Mouse (Mus musculus): Measurements from ENCODE around the gene Tarbp1. TPM values are rescaled to one million over a fixed set of nuclear protein-coding genes. Genes with fewer than 3 reads are reported as not detected.
"Not testable (repeated sequence)": the region's sequence is repeated elsewhere in the genome, so short reads cannot be mapped to it uniquely, and the experiment has no call there.

The Tarbp1 gene
- polyA plus RNA-seq, 1 experiment from 2014 or later: 3.6 TPM

DNA sequence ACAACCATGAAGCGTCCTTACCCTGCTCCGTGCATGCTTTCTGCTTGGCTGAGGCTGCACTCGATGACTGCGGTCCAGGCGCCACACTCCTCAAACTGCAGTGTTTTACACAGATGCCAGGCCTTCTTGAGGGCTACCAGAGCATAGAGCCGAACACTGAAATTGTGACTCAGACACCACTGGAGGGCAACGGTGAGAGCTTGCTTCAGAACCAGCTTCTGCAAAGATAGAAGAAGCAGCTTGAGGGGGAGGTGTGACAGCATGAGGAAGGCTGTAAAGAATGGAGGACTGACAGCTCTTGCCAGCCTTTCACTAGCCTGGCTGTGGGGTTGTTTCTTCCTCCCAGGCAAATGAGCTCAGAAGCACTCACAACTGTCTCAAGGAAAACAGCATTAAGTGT is 41.0 kb downstream of the Tarbp1 start:
- Histone ChIP-seq H3K9ac (no peak overlapping the region), H3K9me3 (replicated peaks) (no peaks in the 10 kb centered on the region), H3K4me3 (replicated peaks) (no peak overlapping the region), H3K4me2 (no peak overlapping the region), H3K27ac (no peak overlapping the region), H3K27me3 (no peaks in the 10 kb centered on the region), H3K4me1 (no peaks in the 10 kb centered on the region), H3K36me3 (peaks cover 92% of the 10 kb centered on the region)
- 83% methylated on average over 7 of the region's 7 CpGs for WGBS
- no peak for ATAC-seq (replicated peaks; ENCODE audit: low FRiP score)

DNA sequence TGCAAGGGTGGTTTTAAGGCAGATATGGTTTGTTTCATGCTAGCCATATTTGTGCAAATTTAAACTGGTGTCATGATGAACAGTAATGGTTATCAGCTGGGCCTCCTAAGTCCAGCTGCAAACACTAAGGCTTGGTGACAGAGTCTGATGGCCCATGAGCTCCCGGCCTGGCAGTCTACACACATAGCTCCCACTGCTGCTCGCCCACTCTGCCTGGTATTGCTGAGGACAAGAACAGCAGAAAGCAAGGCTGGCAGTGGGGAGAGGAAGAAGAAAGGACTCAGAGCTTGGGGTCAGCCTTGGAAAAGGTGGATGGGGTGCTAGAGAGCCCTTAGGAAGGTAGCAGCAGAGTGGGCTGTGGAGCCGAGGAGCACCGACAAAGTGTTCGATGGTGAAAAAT is 45.2 kb downstream of the Tarbp1 start:
- Histone ChIP-seq H3K4me2 (no peak overlapping the region), H3K4me1 (no peaks in the 10 kb centered on the region), H3K9me3 (replicated peaks) (no peaks in the 10 kb centered on the region), H3K4me3 (replicated peaks) (no peak overlapping the region), H3K27me3 (no peaks in the 10 kb centered on the region), H3K27ac (no peak overlapping the region), H3K36me3 (peaks cover 92% of the 10 kb centered on the region), H3K9ac (no peak overlapping the region)
- no peak for ATAC-seq (replicated peaks; ENCODE audit: low FRiP score)
- 94% methylated on average over 5 of the region's 5 CpGs for WGBS

DNA sequence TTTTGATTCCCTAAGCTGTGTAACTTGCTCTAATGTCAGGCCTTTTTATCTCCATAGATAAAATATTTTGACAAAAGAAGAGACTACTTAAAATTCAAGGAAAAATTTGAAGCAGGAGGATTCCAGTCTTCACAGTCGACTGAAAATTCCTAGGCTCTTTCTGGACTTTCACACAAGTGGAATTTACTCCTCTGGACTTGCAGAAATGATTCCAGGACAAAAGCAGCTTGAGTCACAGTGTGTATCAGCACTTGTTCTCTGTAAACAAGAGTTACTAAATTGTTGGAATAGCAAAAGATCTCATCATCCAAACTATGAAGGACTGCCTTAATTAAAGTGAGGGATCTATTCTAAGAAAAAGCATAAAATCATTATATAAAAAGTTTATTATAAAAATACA is 49.9 kb downstream of the Tarbp1 start:
- Histone ChIP-seq H3K27ac (no peak overlapping the region), H3K4me3 (replicated peaks) (no peak overlapping the region), H3K4me1 (peaks cover 12% of the 10 kb centered on the region), H3K9me3 (replicated peaks) (no peaks in the 10 kb centered on the region), H3K4me2 (no peak overlapping the region), H3K9ac (no peak overlapping the region), H3K36me3 (peaks cover 54% of the 10 kb centered on the region), H3K27me3 (no peaks in the 10 kb centered on the region)
- WGBS: 83% methylated on average over 1 of the region's 1 CpGs
- no peak for ATAC-seq (replicated peaks; ENCODE audit: low FRiP score)

DNA sequence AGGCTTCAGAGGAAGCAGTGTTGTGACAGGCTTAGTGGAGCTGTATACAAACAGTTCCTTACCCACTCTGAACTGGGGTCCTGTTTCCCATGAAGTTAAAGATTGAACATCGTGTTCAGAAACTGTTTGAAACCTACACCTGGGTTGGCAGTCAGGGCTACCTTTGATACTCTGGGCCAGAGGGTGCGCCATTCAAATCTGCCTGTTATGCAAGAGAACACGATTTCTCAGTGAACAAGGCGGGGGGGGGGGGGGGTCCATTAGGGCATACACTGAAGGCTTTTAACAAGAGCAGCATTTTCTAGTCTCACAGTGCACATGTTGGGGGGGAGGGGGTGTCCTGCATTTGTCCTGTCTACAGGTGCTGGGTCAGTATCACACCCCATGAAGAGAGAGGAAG is 50.7 kb downstream of the Tarbp1 start:
- Histone ChIP-seq H3K4me1 (peaks cover 12% of the 10 kb centered on the region), H3K9me3 (replicated peaks) (no peaks in the 10 kb centered on the region), H3K36me3 (peaks cover 46% of the 10 kb centered on the region), H3K4me2 (no peak overlapping the region), H3K27ac (no peak overlapping the region), H3K27me3 (no peaks in the 10 kb centered on the region), H3K9ac (no peak overlapping the region), H3K4me3 (replicated peaks) (no peak overlapping the region)
- ATAC-seq (replicated peaks; ENCODE audit: low FRiP score): no peak
- WGBS: 83% methylated on average over 4 of the region's 4 CpGs

DNA sequence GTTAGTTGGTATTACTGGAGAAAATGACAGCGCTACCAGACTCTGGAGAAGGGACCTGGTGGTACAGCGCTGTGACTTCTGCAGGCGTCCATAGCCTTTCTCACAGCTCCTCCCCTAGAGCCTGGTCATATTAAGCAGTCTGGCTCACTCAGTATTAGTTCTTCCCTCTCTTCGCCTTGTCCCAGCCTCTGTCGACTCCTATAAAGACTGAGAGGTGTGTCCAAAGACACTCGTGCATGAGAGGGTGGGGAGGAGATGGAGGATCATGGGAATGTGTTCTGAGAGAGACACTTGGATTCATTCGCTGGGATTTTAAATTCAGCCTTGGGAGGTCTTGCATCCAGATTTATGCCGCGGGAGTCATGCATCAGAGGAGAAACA is 52.0 kb downstream of the Tarbp1 start:
- WGBS: 6% methylated on average over 9 of the region's 9 CpGs
- Histone ChIP-seq H3K4me1 (peaks cover 12% of the 10 kb centered on the region), H3K9ac (peak overlapping the region; percentile 90), H3K9me3 (replicated peaks) (no peaks in the 10 kb centered on the region), H3K27me3 (no peaks in the 10 kb centered on the region), H3K36me3 (peaks cover 34% of the 10 kb centered on the region), H3K4me3 (replicated peaks) (peak overlapping the region; percentile 90), H3K27ac (peak overlapping the region; percentile 85), H3K4me2 (peak overlapping the region; percentile 78)
- ATAC-seq (replicated peaks; ENCODE audit: low FRiP score): peak; percentile 61

DNA sequence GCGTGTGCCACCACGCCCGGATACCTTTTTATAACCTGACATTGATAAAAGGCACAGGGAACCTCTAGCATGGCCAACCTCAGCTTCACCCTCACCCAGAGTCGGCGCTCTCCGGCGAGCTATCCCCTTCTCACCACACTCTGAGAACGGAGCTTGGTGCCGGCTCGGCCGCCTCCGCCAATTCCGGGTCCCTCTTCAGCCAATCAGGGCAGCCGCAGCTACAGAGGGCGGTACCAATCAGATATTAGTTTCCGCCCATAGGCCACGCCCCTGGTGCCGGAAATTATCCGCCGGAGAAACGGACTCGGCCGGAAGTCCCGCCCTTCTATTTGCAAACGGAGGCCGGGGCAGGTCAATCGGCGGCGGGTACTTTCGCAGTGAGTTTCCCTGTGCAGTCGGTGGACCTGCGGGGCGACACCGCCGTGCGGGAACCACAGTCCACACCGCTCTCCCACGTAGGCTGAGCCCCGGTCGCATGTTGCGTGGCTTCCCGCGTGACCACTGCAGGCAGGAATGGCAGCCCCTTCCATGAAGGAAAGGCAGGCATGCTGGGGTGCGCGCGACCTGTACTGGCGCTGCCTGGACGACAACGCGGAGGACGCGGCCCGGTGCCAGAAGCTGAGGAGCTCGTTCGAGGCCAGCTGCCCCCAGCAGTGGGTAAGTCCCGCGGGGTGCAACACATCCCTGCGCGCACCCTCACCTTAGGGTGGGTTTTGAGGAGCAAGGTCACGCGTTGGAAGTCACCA is 52.5 kb downstream of the Tarbp1 start, which contains the start of gene Coa6:
TSS of gene Coa6 (plus strand) at position 342 of the 746 bp plus-strand sequence.
- peak within 1 kb of the TSS; percentile 85 for H3K27ac ChIP-seq
- peak within 1 kb of the TSS; percentile 78 for H3K4me2 ChIP-seq
- H3K9ac ChIP-seq: peak within 1 kb of the TSS; percentile 90
- H3K36me3 ChIP-seq: peaks cover 28% of the 10 kb centered on the region
- under 1% methylated on average over 61 of the region's 61 CpGs for WGBS
- ATAC-seq (replicated peaks; ENCODE audit: low FRiP score): peak; percentile 99
- no peaks in the 10 kb centered on the region for H3K27me3 ChIP-seq
- H3K4me1 ChIP-seq: peaks cover 12% of the 10 kb centered on the region
- H3K9me3 ChIP-seq (replicated peaks): no peaks in the 10 kb centered on the region
- peak within 1 kb of the TSS; percentile 90 for H3K4me3 ChIP-seq (replicated peaks)

DNA sequence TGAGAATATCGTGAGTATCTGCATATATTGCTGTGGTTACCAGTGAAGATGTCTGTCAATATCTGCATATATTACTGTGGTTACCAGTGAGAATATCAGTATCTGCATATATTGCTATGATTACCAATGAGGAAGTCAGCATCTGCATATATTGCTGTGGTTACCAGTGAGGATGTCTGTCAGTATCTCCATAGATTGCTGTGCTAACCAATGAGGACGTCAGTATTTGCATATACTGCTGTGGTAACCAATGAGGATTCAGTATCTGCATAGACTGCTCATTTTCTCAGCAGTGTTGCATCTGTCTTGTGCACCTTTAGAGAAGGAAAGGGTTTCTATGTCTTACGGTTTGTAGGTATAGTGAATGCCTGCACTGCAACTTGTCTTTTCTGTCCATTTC is 54.0 kb downstream of the Tarbp1 start:
- Histone ChIP-seq H3K27ac (no peak overlapping the region), H3K4me3 (replicated peaks) (no peak overlapping the region), H3K9ac (no peak overlapping the region), H3K27me3 (no peaks in the 10 kb centered on the region), H3K4me1 (peaks cover 12% of the 10 kb centered on the region), H3K4me2 (no peak overlapping the region), H3K36me3 (peaks cover 13% of the 10 kb centered on the region), H3K9me3 (replicated peaks) (no peaks in the 10 kb centered on the region)
- ATAC-seq (replicated peaks; ENCODE audit: low FRiP score): no peak
- WGBS: 81% methylated on average over 3 of the region's 3 CpGs

DNA sequence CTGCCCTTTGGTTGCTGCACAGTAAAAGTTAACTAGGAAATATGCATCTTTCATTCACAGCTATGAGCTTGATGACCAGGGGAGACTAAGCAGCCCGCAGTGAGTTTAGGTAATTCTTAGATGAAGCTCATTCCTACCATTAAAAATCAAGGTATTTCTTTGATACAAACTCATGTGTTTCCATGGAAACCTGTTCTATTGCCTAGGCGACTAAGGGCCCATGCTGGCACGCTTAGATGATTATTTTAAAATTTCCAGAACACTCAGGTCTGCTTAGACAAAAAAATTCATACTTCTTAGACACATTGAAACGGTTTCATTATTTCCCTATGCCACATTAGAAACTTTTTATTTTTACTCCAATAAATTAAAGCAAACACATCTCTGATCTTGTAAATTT is 69.8 kb downstream of the Tarbp1 start:
- no peaks in the 10 kb centered on the region for H3K9me3 ChIP-seq (replicated peaks)
- 75% methylated on average over 4 of the region's 4 CpGs for WGBS
- no peak overlapping the region for H3K4me3 ChIP-seq (replicated peaks)
- H3K9ac ChIP-seq: no peak overlapping the region
- 0 out of 2 replicates have a peak, but pooled peaks cover 10% of the 10 kb centered on the region for H3K27me3 ChIP-seq
- no peaks in the 10 kb centered on the region for H3K36me3 ChIP-seq
- no peak overlapping the region for H3K4me2 ChIP-seq
- ATAC-seq (replicated peaks; ENCODE audit: low FRiP score): no peak
- no peak overlapping the region for H3K27ac ChIP-seq
- no peaks in the 10 kb centered on the region for H3K4me1 ChIP-seq

DNA sequence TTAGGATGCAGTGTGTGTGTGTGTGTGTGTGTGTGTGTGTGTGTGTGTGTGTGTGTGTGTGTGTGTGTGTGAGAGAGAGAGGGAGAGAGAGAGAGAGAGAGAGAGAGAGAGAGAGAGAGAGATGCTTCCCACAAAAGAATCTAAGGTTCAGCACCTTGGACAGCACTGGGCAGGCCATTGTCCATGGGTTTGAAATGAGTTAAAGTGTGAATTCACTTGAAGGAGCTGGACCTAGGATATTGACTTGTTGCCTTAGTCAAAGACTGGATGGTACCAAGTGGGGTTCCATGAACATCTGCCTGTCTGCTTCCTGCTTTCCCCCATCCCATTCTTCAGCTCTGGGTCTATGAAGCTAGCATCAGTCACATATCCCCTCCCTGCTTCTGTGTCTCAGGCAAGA is 70.3 kb downstream of the Tarbp1 start:
- not testable (repeated sequence) for H3K4me1 ChIP-seq; H3K27ac ChIP-seq; ATAC-seq (replicated peaks; ENCODE audit: low FRiP score); H3K4me2 ChIP-seq; H3K9me3 ChIP-seq (replicated peaks); H3K9ac ChIP-seq; H3K36me3 ChIP-seq; H3K4me3 ChIP-seq (replicated peaks)
- 0 out of 2 replicates have a peak, but pooled peaks cover 10% of the 10 kb centered on the region for H3K27me3 ChIP-seq

DNA sequence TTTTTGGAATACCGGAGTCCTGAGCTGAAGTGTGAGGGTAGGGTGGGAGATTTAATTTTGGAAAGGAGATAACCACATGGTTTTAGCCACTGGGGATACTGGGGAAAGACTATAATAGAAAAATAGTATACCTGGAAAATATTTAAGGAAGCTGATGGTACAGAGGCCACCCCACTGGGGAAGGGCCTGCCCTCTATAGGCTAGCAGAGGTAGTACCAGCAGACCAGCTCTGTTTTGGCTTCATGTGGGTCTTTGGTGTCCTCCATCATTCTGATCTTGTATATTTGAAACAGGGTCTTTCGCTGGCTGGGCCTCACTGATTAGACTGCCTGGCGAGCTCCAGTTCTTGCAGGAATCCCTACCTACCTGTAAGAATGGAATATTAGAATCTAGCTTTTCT is 76.5 kb downstream of the Tarbp1 start:
- Histone ChIP-seq H3K9ac (no peak overlapping the region), H3K36me3 (no peaks in the 10 kb centered on the region), H3K27me3 (0 out of 2 replicates have a peak, but pooled peaks cover 10% of the 10 kb centered on the region), H3K4me3 (replicated peaks) (no peak overlapping the region), H3K4me1 (no peaks in the 10 kb centered on the region), H3K27ac (no peak overlapping the region), H3K9me3 (replicated peaks) (no peaks in the 10 kb centered on the region), H3K4me2 (no peak overlapping the region)
- 71% methylated on average over 3 of the region's 3 CpGs for WGBS
- ATAC-seq (replicated peaks; ENCODE audit: low FRiP score): no peak

DNA sequence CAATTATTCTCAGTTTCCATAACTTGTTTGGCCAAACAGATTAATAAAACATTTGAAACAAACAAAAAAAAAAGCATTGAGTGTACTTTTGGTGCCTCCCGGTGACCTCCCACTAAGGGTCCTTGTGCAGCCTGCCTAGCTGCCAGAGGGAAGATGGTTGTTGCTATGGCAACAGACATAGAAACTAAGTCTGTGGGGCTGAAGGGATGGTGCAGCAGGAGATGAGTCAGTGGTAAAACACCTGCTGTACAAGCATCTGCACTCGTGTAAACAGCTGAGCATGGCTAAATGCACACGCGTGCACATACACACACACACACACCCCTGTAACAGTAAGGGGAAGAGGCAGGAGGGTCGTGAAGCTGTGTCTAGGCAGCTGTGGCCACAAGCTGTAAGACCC is 78.9 kb downstream of the Tarbp1 start:
- Histone ChIP-seq H3K36me3 (no peaks in the 10 kb centered on the region), H3K9ac (no peak overlapping the region), H3K4me2 (no peak overlapping the region), H3K9me3 (replicated peaks) (no peaks in the 10 kb centered on the region), H3K4me1 (no peaks in the 10 kb centered on the region), H3K4me3 (replicated peaks) (no peak overlapping the region), H3K27ac (no peak overlapping the region), H3K27me3 (no peaks in the 10 kb centered on the region)
- ATAC-seq (replicated peaks; ENCODE audit: low FRiP score): no peak
- 74% methylated on average over 5 of the region's 5 CpGs for WGBS

DNA sequence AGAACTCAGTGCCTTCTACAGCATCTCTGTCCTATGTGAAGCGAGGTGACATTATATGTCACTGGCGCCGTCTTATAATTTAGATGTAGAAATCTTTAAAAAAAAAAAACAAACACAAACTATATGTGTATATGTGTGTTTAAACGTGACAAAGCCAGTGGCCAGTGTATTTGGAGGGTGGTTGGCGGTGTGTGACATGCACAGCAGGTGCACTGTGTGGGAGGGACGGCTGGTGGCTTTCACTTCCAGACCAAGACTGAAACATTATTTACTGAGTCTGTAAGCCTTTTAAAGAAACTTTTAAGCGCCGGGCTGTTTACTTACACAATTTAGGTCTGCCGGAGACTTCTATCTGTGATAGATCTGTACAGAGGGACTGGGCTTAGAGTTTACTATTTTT is 79.5 kb downstream of the Tarbp1 start:
- Histone ChIP-seq H3K9me3 (replicated peaks) (no peaks in the 10 kb centered on the region), H3K4me3 (replicated peaks) (no peak overlapping the region), H3K4me2 (no peak overlapping the region), H3K27ac (no peak overlapping the region), H3K4me1 (no peaks in the 10 kb centered on the region), H3K9ac (no peak overlapping the region), H3K36me3 (no peaks in the 10 kb centered on the region), H3K27me3 (no peaks in the 10 kb centered on the region)
- 78% methylated on average over 9 of the region's 9 CpGs for WGBS
- ATAC-seq (replicated peaks; ENCODE audit: low FRiP score): no peak

DNA sequence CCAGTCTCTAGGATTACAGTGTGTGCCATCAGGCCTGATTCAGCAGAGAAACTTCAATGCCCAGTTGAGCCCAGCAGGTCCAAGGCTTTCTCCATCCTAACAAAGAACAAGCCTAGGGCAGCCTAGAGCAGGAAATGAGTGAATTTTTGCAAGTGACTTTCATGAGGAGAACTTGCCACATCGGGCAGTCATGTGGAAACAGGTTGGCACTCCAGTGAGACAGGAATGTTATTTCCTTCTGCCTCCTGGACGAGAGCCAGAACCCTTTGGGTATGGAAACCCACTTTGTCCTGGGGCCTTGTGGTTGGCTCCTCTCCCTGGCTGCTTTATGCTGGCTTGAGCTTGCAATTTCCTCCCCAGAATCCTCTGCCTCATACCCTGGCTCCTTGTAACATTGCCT is 83.3 kb downstream of the Tarbp1 start:
- H3K4me2 ChIP-seq: no peak overlapping the region
- no peak for ATAC-seq (replicated peaks; ENCODE audit: low FRiP score)
- 55% methylated on average over 2 of the region's 2 CpGs for WGBS
- H3K27ac ChIP-seq: peak overlapping the region; percentile 28
- H3K9ac ChIP-seq: no peak overlapping the region
- no peaks in the 10 kb centered on the region for H3K36me3 ChIP-seq
- H3K4me1 ChIP-seq: no peaks in the 10 kb centered on the region
- no peaks in the 10 kb centered on the region for H3K9me3 ChIP-seq (replicated peaks)
- no peaks in the 10 kb centered on the region for H3K27me3 ChIP-seq
- no peak overlapping the region for H3K4me3 ChIP-seq (replicated peaks)

Measured in kidney, embryonic 15.5 days (tissue).